Mouse (Mus musculus) NIH3T3 (cell line): ENCODE data around the gene Zhx3.
A peak's percentile ranks its signal among the peaks of the same experiment; 100 is the strongest.

ENCODE experiments used
- DNase-seq: peaks from one replicate; pipeline ENCODE4 v3.0.0-alpha.2; 2012; ENCODE audit warnings: low read depth

Zhx3 gene

GRCm38 (mm10) chr2:160760433-160761184 is 112.2 kb downstream of the Zhx3 start:
- DNase-seq: peak; percentile 55

- DNase-seq: no peak
Observed at GRCm38 (mm10) chr2:160756583-160757203, 116.1 kb downstream of the Zhx3 start.

- no peak for DNase-seq
Observed at GRCm38 (mm10) chr2:160747075-160747474, 125.7 kb downstream of the Zhx3 start.

GRCm38 (mm10) chr2:160746637-160747036 is 126.2 kb downstream of the Zhx3 start:
- no peak for DNase-seq

- DNase-seq: no peak
Observed at GRCm38 (mm10) chr2:160745497-160745896, 127.3 kb downstream of the Zhx3 start.

GRCm38 (mm10) chr2:160744823-160745210 is 128.0 kb downstream of the Zhx3 start:
- DNase-seq: peak; percentile 43

GRCm38 (mm10) chr2:160744040-160744822 is 128.6 kb downstream of the Zhx3 start:
- peak; percentile 61 for DNase-seq

- DNase-seq: no peak
Observed at GRCm38 (mm10) chr2:160742161-160742609, 130.6 kb downstream of the Zhx3 start.

GRCm38 (mm10) chr2:160741580-160741979 is 131.2 kb downstream of the Zhx3 start:
- DNase-seq: no peak

GRCm38 (mm10) chr2:160740521-160741156 is 132.2 kb downstream of the Zhx3 start:
- no peak for DNase-seq

GRCm38 (mm10) chr2:160739647-160740356 is 133.0 kb downstream of the Zhx3 start:
- DNase-seq: no peak

GRCm38 (mm10) chr2:160738354-160738753 is 134.4 kb downstream of the Zhx3 start:
- DNase-seq: no peak

- no peak for DNase-seq
Observed at GRCm38 (mm10) chr2:160736466-160736865, 136.3 kb downstream of the Zhx3 start.

GRCm38 (mm10) chr2:160735706-160736310 is 137.0 kb downstream of the Zhx3 start:
- DNase-seq: no peak

GRCm38 (mm10) chr2:160734331-160734730 is 138.5 kb downstream of the Zhx3 start:
- DNase-seq: no peak

GRCm38 (mm10) chr2:160733131-160733531 is 139.7 kb downstream of the Zhx3 start:
- DNase-seq: no peak

- peak; percentile 41 for DNase-seq
Observed at GRCm38 (mm10) chr2:160732420-160732995, 140.3 kb downstream of the Zhx3 start.

GRCm38 (mm10) chr2:160731839-160732261 is 140.9 kb downstream of the Zhx3 start:
- DNase-seq: peak; percentile 77

GRCm38 (mm10) chr2:160731117-160731838 is 141.5 kb downstream of the Zhx3 start, which contains the start of gene Plcg1:
Gene Plcg1 (plus strand): TSS chr2:160731300.
- peak; percentile 96 for DNase-seq

GRCm38 (mm10) chr2:160730797-160731116 is 142.0 kb downstream of the Zhx3 start:
- no peak for DNase-seq
